Mouse (Mus musculus): ENCODE data around the gene Ell. TPM values are rescaled to one million over a fixed set of nuclear protein-coding genes. Genes with fewer than 3 reads are reported as not detected.

Gene Ell
- polyA plus RNA-seq, 1 experiment, result 18.4 TPM

DNA sequence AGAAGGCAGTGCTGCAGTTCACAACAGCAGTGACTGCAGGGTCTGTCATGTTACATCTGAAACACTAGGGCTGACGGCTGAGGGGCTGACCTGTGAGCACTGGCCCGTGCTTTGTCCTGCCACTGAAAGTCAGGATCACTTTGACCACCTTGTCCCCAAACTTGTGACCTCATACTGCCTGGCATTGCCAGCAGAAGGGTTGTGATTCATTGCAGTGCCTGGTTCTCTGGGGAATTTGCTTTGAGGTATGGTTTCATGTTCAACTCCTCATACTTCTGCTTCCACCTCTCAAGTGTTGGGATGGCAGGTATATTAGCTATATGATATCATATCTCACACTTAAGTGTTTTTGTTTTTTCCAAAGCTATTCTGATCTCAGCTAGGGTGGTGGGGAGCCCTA is 3.6 kb upstream of the Ell start:
- DNase-seq (ENCODE audit: low read depth), result no peak

DNA sequence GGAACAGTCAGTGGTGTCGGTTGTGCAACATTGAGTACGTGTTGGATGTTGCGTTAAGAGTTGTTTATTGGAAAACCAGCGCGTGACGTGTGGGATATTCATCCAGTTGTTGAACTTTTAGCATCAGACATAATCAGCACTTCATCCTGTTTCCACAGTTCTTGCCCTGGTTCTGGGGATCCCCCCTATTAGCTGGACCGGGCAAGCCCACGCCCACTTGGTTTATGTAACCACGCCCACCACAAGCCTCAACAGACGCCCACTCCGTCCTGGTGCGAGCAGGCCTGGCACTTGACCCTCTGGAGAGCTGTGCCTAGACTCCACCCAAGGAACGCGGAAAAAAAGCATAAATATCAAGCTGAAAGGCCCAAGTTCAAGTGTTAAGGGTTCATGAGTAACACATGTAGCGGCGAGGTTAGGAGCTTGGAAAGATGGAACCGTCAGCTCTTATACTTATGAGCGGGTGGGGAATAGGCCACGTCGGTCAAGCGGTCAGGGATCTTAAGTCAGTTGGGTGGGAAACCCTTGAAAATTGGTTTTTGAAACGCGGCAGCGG is 1.2 kb upstream of the Ell start:
- no peak for DNase-seq (ENCODE audit: low read depth)

DNA sequence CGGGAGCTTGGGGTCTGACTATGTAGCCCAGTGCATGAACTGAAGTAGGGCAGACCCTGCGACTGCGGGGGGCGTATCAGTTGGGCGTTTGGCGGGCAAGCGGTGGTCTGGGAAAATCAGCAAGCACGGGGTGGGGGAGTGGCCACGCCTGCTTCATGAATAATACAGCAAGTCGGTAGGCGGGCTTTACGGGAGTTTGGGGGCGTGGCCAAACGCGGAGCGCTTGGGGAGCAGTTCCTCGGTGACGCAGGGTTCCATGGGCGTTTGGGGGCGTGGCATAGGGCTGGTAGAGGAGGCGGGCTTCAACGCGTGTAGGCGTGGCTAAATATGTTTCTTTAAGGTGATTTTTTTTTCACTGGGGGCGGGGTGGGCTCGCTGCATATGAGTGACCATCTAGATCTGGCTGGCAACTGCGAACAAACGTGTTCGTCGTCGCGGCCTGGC is 602 bp upstream of the Ell start:
- DNase-seq (ENCODE audit: low read depth), result peak; percentile 88

- no peak for DNase-seq (ENCODE audit: low read depth)
Observed at GRCm38 (mm10) chr8:70540013-70540506, 803 bp downstream of the Ell start.

DNA sequence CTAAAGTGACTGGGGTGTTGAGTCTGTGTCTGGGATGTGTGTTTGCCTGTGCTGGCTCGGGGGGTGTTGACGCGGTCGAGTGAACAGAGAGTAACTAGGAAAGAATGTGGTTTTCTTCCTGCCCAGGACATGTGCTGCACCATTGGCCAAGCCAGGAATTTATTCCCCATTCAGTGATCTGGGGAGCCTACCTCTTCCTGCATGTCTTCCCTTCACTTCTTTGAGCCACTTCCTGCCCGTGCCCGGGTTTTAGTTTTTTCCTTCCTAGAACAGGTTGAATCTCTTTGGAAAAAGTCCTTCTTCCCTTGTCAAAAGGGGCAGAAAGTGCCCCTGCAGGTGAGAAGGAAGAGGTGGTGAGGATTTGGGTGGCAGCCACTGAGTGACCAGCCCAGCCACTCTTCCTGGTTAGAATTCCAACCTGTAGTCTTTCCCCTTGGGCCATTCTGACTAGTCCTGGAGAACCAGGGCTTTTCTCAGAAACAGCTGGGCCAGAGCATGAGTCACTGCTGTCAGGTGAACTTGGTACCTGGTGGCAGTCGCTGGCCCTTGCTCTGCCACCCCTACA is 1.3 kb downstream of the Ell start:
- no peak for DNase-seq (ENCODE audit: low read depth)

GRCm38 (mm10) chr8:70541081-70541480 is 1.8 kb downstream of the Ell start:
- DNase-seq (ENCODE audit: low read depth), result no peak

- DNase-seq (ENCODE audit: low read depth), result no peak
Observed at GRCm38 (mm10) chr8:70544200-70544687, 5.0 kb downstream of the Ell start.

- no peak for DNase-seq (ENCODE audit: low read depth)
Observed at GRCm38 (mm10) chr8:70546412-70546811, 7.2 kb downstream of the Ell start.

DNA sequence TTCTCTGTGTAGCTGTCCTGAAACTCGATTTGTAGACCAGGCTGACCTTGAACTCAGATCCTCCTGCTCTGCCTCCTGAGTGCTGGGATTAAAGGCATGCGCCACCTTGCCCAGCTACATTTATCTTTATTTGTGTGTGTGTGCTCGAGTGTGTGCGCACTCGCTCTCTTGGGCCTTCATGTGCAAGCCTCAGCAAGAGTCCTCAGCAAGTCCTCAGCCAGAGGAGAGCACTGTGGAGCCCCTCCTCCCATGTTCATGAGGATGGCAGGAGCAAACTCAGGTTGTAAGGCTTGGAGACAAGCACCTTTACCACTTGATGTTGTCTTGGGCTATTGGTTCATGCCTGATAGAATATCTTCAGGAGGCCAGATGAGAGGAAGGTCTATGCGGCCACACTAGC is 8.5 kb downstream of the Ell start:
- no peak for DNase-seq (ENCODE audit: low read depth)

DNA sequence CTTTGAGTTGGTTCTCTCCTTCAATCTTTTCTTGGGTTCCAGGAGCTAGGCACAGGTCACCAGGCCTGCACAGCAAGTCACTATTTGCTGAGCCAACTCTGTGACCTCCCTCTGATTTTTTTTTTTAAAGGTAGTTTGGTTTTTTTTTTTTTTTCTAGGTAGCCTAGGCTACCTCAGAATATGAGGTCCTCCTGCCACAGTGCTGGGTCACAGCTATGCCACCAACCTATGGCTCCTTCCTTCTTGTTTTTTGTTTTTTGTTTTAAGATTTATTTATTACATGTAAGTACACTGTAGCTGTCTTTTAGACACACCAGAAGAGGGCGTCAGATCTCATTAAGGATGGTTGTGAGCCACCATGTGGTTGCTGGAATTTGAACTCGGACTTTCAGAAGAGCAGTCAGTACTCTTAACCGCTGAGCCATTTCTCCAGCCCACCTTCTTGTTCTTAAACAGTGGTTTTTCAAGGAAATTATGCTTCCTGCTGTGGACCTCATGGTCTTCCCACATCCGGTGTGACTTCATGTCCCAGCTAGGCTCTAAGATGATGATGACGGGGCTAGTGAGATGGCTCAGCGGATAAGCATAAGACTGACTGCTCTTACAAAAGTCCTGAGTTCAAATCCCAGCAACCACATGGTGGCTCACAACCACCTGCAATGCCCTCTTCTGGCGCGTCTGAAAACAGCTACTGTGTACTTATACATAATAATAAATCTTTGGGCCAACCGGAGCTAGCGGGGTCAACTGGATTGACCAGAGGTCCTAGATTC is 10.3 kb downstream of the Ell start:
- no peak for DNase-seq (ENCODE audit: low read depth)

GRCm38 (mm10) chr8:70551558-70552161 is 12.4 kb downstream of the Ell start:
- DNase-seq (ENCODE audit: low read depth), result no peak

DNA sequence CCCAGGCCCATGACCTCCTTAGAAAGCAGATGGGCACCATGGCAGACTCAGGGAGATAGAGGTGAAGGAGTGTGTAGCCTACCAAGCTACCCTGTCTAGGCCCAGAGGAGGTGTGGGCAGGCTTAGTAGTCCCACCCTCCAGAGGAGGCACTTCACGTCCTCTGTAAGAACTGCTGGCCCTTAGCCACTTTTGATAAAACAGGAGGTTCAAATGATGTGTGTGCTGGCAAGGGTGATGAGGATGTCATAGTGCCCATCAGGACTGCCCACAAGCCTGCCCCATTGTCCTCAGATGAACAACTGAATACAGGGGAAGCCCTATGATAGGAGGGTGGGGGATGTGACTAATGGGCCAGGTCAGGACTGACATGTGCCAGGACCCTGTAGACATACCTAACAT is 13.6 kb downstream of the Ell start:
- DNase-seq (ENCODE audit: low read depth), result no peak

- no peak for DNase-seq (ENCODE audit: low read depth)
Observed at GRCm38 (mm10) chr8:70553740-70554139, 14.5 kb downstream of the Ell start.

DNA sequence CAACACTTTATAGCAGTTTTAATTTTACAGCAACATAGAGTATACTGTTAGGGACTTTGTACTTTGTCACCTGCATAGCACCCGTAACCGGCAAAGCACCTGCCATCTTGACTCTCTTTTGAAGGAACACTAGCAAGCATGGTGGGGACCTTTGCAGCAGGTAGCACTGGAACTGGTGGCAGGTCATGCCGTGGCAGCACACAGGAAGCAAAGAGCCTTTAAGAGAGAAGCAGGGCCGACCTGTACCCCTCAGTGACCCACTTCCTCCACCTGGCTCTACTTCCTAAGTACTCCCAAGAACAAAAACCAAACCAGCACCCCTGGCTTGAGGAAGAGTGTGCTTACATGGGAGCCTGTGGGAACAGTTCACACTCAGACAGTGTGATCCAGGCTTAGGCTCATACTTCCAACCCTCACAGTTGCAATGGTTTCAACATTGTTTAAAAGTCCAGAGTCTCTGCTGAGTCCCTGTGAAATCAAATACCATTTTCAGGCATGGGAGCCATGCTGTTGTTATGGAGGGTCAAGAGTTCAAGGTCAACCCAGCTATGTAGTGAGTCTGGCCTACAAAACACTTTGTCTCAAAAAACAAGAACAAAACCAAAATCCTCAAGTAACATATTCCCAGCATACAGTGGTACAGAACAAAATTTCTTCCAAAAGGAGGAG is 16.0 kb downstream of the Ell start:
- DNase-seq (ENCODE audit: low read depth), result no peak

DNA sequence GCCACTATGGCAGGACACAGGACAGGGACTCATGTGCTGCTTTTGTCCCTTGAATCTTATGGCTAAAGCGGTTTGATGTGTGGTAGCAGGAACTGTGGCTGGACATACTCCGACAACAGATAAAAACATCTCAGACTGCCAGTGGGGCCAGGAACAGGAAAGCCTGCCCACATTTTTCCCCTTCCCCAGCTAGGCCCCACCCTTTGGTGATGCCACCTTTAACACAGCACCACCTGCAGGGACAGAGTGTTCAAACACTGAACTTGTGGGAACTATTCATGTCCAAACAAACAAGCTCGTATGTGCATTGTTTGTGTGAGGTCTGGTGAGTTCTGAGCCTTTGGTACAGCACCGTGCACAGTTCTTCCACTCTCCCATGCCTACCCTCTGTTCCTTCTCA is 19.1 kb downstream of the Ell start:
- DNase-seq (ENCODE audit: low read depth), result no peak

GRCm38 (mm10) chr8:70558983-70559382 is 19.7 kb downstream of the Ell start:
- no peak for DNase-seq (ENCODE audit: low read depth)

GRCm38 (mm10) chr8:70560096-70560495 is 20.8 kb downstream of the Ell start:
- DNase-seq (ENCODE audit: low read depth), result peak; percentile 72

GRCm38 (mm10) chr8:70560564-70560963 is 21.3 kb downstream of the Ell start:
- DNase-seq (ENCODE audit: low read depth), result no peak

- DNase-seq (ENCODE audit: low read depth), result no peak
Observed at GRCm38 (mm10) chr8:70561357-70561756, 22.1 kb downstream of the Ell start.

DNA sequence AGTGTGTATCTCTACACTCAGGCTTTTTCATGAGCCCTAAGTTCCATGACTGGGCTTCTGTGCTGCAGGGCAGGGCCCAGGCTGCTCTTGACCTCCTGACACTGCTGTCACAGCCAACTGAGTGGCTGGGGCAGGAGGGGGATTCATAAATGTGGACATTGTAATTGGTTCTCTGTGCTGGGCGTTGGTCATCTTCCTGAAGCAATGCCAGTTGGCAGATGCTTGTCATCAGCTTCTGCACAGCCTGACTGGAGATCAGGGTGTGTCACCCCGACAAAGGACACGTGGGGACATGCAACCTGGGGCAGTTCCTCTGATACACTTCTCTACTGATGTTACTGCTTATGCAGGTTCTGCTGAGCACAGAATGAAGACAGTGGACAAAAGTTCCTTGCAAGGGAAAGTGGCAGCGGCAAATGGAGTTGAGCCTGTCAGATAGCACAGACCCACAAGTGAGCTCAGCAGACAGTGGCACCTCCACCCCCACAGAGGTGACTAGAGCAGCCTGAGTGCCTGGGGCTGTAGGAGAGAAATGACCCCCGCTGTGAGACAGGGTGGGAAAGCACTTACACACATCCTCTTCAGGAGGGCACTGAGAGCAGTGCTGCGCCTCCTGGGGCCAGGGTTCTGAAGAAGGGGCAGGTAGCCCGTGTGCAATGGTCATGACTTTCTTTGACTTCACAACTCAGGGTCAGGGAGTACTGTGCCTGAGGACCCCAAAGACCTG is 22.7 kb downstream of the Ell start:
- no peak for DNase-seq (ENCODE audit: low read depth)

- no peak for DNase-seq (ENCODE audit: low read depth)
Observed at GRCm38 (mm10) chr8:70562802-70563201, 23.5 kb downstream of the Ell start.
